Mouse (Mus musculus): ENCODE measurements around the gene Eml6.

DNA sequence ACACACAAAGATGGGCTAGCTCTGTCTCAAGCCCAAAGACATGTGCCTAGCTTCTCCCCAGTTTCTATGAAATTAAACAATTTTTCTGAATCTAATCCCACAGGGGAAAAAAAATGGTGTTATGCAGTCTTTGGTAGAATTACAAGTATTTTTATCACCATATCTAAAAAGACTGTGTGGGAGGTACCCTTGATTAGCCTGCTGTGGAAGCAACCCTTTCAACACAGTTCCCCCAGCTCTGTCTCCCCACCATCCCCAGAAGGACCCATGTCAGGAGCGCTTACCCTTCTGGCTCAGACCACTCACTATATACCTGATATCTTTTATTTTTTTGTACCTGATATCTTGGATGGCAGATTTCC lies 276.4 kb downstream of the Eml6 start:
- no peak for TF ChIP-seq ZC3H11A (IDR thresholded peaks at IDR 0.05; ENCODE audit: borderline replicate concordance, low read depth, low read length)
- TF ChIP-seq MAFK (IDR thresholded peaks at IDR 0.05; ENCODE audit: insufficient read depth, low read depth, low read length) = no peak
